Mouse (Mus musculus) midbrain, postnatal 0 days (tissue): Measurements from ENCODE around the gene Selenop. TPM values are rescaled to one million over a fixed set of nuclear protein-coding genes. Genes with fewer than 3 reads are reported as not detected.

ENCODE experiments used
- ATAC-seq: fragments of 200-750 bp; cut with Nextera tagmentation; 2 replicates; pipeline ENCODE4 v1.8.0; 2017; ENCODE audit warnings: moderate number of reproducible peaks, mild to moderate bottlenecking, moderate TSS enrichment, moderate library complexity; ENCODE audit not compliant: low FRiP score
- DNase-seq: peaks from one replicate; pipeline ENCODE4 v3.0.0-alpha.2; 2015; ENCODE audit warnings: low spot score
- H3K27ac ChIP-seq: fragments of 300-500 bp; sonication (generic); 2 replicates; pipeline ENCODE4 v1.5.1; 2014; ENCODE audit warnings: low read depth, mild to moderate bottlenecking, low read length, mixed read lengths
- H3K27me3 ChIP-seq: fragments of 300-500 bp; sonication (generic); 2 replicates; pipeline ENCODE4 v1.6.1; 2014; ENCODE audit warnings: low read length, control low read depth, mixed read lengths; ENCODE audit not compliant: insufficient read depth
- H3K36me3 ChIP-seq: fragments of 300-500 bp; sonication (generic); 2 replicates; pipeline ENCODE4 v1.6.1; 2014; ENCODE audit warnings: low read length, control low read depth, mixed read lengths; ENCODE audit not compliant: insufficient read depth
- H3K4me1 ChIP-seq: fragments of 300-500 bp; sonication (generic); 2 replicates; pipeline ENCODE4 v1.6.1; 2014; ENCODE audit warnings: mild to moderate bottlenecking, control low read depth, antibody characterized with exemption, low read length, mixed read lengths; ENCODE audit not compliant: insufficient read depth
- H3K4me2 ChIP-seq: fragments of 300-500 bp; sonication (generic); 2 replicates; pipeline ENCODE4 v1.6.1; 2014; ENCODE audit warnings: low read depth, mild to moderate bottlenecking, low read length, mixed read lengths; ENCODE audit not compliant: poor library complexity, severe bottlenecking
- H3K4me3 ChIP-seq: fragments of 300-500 bp; sonication (generic); 2 replicates; pipeline ENCODE4 v1.5.1; 2014; ENCODE audit warnings: low read depth, mild to moderate bottlenecking, low read length, moderate library complexity
- H3K9ac ChIP-seq: fragments of 300-500 bp; sonication (generic); replicated peaks from 2 replicates; pipeline ENCODE4 v1.6.1; 2014; ENCODE audit warnings: mild to moderate bottlenecking, low read length, moderate library complexity, mixed read lengths; ENCODE audit not compliant: poor library complexity, severe bottlenecking
- H3K9me3 ChIP-seq: fragments of 300-500 bp; sonication (generic); 2 replicates; pipeline ENCODE4 v1.6.1; 2016; ENCODE audit warnings: low read length, control low read depth
- CTCF ChIP-seq: IDR thresholded peaks from 2 replicates; pipeline ENCODE4 v1.5.1; 2016; ENCODE audit warnings: antibody characterized with exemption, mild to moderate bottlenecking
- WGBS: fragments of 180-500 bp; shearing (Covaris S2); extraction: QIAGEN DNeasy Blood & Tissue Kit; methylation state at CpG from one replicate; pipeline ENCODE4 v1.1.7; 2014; 5-methylcytosine and 5-hydroxymethylcytosine counted together
- polyA plus RNA-seq: library from polyadenylated mRNA; unstranded; fragments of >200 nt; fragmentation: Nextera tagmentation; extraction: Ambion mirVana; gene quantifications from 2 replicates; pipeline ENCODE4 v1.2.1, GENCODE M21; 2015
- total RNA-seq: library from RNA; depleted of rRNA; stranded (reverse); fragments of >200 nt; gene quantifications from 2 replicates; pipeline ENCODE4 v1.2.3, GENCODE M21; 2014

The Selenop gene
- total and polyA plus RNA-seq, 2 experiments from 2014 or later: 201 to 322 TPM

GRCm38 (mm10) chr15:3250620-3251019 lies 17.7 kb upstream of the Selenop start:
- no peak overlapping the region for H3K4me2 ChIP-seq
- ATAC-seq: no peak
- no peak overlapping the region for H3K27ac ChIP-seq
- no peak overlapping the region for H3K9ac ChIP-seq
- no peak for DNase-seq
- 90% methylated on average over 2 of the region's 2 CpGs for WGBS
- no peak for TF ChIP-seq CTCF
- no peak overlapping the region for H3K4me3 ChIP-seq
- no peaks in the 10 kb centered on the region for H3K27me3 ChIP-seq
- H3K4me1 ChIP-seq: no peaks in the 10 kb centered on the region
- no peaks in the 10 kb centered on the region for H3K9me3 ChIP-seq
- no peaks in the 10 kb centered on the region for H3K36me3 ChIP-seq

DNA sequence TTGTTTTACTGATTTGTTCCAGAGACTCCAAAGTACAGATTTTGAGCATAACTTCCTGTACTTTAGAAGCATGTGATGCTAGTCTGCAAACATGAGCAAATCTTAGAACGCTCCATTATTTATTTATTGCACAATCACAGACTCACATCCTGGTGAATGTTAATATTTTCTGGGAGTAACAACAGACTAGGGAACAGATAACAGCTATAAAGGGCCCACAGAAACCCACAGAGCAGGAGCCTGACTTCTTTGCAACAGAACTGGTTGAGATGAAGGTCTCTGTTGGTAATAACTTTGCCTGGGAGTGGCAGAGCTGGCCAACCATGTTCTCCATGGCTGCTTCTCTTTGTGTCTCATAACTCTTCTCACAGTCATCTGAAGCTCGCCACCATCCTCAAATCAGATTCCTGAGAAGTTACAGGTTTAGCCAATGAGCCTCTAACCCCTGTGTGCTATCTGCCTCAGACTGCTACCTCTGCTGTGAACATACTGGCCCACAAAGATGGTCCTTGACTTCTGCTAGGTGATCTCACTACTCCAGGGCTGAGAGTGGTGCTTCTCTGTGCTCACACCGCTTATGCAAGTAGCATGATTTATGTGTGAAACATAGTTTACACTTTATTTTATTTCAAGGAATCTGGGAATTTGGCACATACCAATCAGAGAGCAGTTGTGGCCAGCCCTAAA lies 17.2 kb upstream of the Selenop start:
- Histone ChIP-seq H3K9ac (no peak overlapping the region), H3K27ac (no peak overlapping the region), H3K27me3 (no peaks in the 10 kb centered on the region), H3K4me2 (no peak overlapping the region), H3K9me3 (no peaks in the 10 kb centered on the region), H3K4me3 (no peak overlapping the region), H3K36me3 (no peaks in the 10 kb centered on the region), H3K4me1 (no peaks in the 10 kb centered on the region)
- no peak for TF ChIP-seq CTCF
- ATAC-seq (no peak), DNase-seq (no peak)
- WGBS: 92% methylated on average over 3 of the region's 3 CpGs

DNA sequence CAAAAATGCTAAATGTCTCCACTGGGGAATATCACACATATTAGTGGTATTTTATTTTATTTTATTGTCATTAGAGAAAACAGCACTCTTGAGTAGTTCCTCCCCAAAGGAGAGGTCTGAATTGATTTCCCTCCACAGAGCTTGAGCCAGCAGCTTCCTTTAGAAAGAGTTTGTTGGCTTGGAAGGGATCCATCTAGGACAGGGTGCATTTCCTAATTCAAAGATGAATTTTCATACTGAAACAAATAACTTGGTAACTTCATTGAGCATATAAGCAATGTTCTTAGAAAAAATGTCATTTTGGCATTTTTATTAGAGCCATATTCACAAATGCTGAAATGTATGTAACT lies 16.7 kb upstream of the Selenop start:
- Histone ChIP-seq H3K4me3 (no peak overlapping the region), H3K4me1 (no peaks in the 10 kb centered on the region), H3K9ac (no peak overlapping the region), H3K27me3 (no peaks in the 10 kb centered on the region), H3K9me3 (no peaks in the 10 kb centered on the region), H3K4me2 (no peak overlapping the region), H3K27ac (no peak overlapping the region), H3K36me3 (no peaks in the 10 kb centered on the region)
- ATAC-seq (no peak), DNase-seq (no peak)
- no peak for TF ChIP-seq CTCF

DNA sequence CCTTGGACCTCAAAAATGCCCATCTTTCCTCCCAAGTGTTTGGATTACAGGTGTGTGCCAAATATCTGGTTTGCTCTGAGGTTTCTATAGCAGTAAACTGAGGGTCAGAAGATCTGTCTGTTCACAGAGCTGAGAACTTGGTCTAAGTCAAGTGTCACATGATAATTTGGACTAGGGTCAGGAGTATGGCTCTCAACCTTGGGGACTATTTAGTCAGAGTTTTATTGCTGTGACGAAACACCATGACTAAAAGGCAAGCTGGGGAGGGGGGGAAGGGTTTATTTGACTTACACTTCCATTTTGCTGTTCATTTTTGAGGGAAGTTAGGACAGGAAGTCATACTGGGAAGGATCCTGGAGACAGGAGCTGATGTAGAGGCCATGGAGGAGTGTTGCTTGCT lies 9.3 kb upstream of the Selenop start:
- Histone ChIP-seq H3K9ac (no peak overlapping the region), H3K4me2 (no peak overlapping the region), H3K4me3 (no peak overlapping the region), H3K27ac (no peak overlapping the region), H3K9me3 (no peaks in the 10 kb centered on the region), H3K4me1 (no peaks in the 10 kb centered on the region), H3K27me3 (no peaks in the 10 kb centered on the region), H3K36me3 (no peaks in the 10 kb centered on the region)
- TF ChIP-seq CTCF: no peak
- no peak for ATAC-seq
- WGBS: 93% methylated on average over 1 of the region's 1 CpGs
- no peak for DNase-seq

- no peak overlapping the region for H3K4me2 ChIP-seq
- H3K27me3 ChIP-seq: no peaks in the 10 kb centered on the region
- H3K27ac ChIP-seq: no peak overlapping the region
- no peak for TF ChIP-seq CTCF
- 87% methylated on average over 4 of the region's 4 CpGs for WGBS
- ATAC-seq (no peak), DNase-seq (no peak)
- H3K9me3 ChIP-seq: no peaks in the 10 kb centered on the region
- no peak overlapping the region for H3K4me3 ChIP-seq
- H3K36me3 ChIP-seq: no peaks in the 10 kb centered on the region
- H3K4me1 ChIP-seq: no peaks in the 10 kb centered on the region
- no peak overlapping the region for H3K9ac ChIP-seq
Observed at GRCm38 (mm10) chr15:3260309-3260708, 8.0 kb upstream of the Selenop start.

- no peak overlapping the region for H3K4me2 ChIP-seq
- no peaks in the 10 kb centered on the region for H3K9me3 ChIP-seq
- H3K4me1 ChIP-seq: no peaks in the 10 kb centered on the region
- no peak overlapping the region for H3K27ac ChIP-seq
- H3K4me3 ChIP-seq: no peak overlapping the region
- H3K36me3 ChIP-seq: no peaks in the 10 kb centered on the region
- H3K27me3 ChIP-seq: no peaks in the 10 kb centered on the region
- DNase-seq (no peak), ATAC-seq (no peak)
- WGBS: 74% methylated on average over 3 of the region's 3 CpGs
- no peak for TF ChIP-seq CTCF
- no peak overlapping the region for H3K9ac ChIP-seq
Observed at GRCm38 (mm10) chr15:3262883-3263282, 5.5 kb upstream of the Selenop start.
